Mouse (Mus musculus) hindbrain, postnatal 0 days (tissue): ENCODE results near the gene Timp4. TPM values are rescaled to one million over a fixed set of nuclear protein-coding genes. Genes with fewer than 3 reads are reported as not detected.

ENCODE experiments used
- ATAC-seq: fragments of 200-750 bp; cut with Nextera tagmentation; 2 replicates; pipeline ENCODE4 v1.8.0; 2017; ENCODE audit warnings: mild to moderate bottlenecking, moderate TSS enrichment, moderate library complexity
- DNase-seq: peaks from one replicate; pipeline ENCODE4 v3.0.0-alpha.2; 2015; ENCODE audit warnings: low spot score
- H3K27ac ChIP-seq: fragments of 300-500 bp; sonication (generic); 2 replicates; pipeline ENCODE4 v1.5.1; 2014; ENCODE audit warnings: mild to moderate bottlenecking
- H3K27me3 ChIP-seq: fragments of 300-500 bp; sonication (generic); 2 replicates; pipeline ENCODE4 v1.6.1; 2014; ENCODE audit warnings: low read length, mixed read lengths; ENCODE audit not compliant: insufficient read depth
- H3K36me3 ChIP-seq: fragments of 300-500 bp; sonication (generic); 2 replicates; pipeline ENCODE4 v1.6.1; 2014; ENCODE audit warnings: low read length, mixed read lengths; ENCODE audit not compliant: insufficient read depth
- H3K4me1 ChIP-seq: fragments of 300-500 bp; sonication (generic); 2 replicates; pipeline ENCODE4 v1.6.1; 2014; ENCODE audit warnings: antibody characterized with exemption, low read length, mixed read lengths; ENCODE audit not compliant: insufficient read depth
- H3K4me2 ChIP-seq: fragments of 300-500 bp; sonication (generic); 2 replicates; pipeline ENCODE4 v1.6.1; 2014; ENCODE audit warnings: low read depth, mild to moderate bottlenecking, low read length, moderate library complexity, mixed read lengths
- H3K4me3 ChIP-seq: fragments of 300-500 bp; sonication (generic); 2 replicates; pipeline ENCODE4 v1.5.1; 2014; ENCODE audit warnings: low read length
- H3K9ac ChIP-seq: fragments of 300-500 bp; sonication (generic); replicated peaks from 2 replicates; pipeline ENCODE4 v1.6.1; 2014; ENCODE audit warnings: mild to moderate bottlenecking, low read length, moderate library complexity, mixed read lengths
- H3K9me3 ChIP-seq: fragments of 300-500 bp; sonication (generic); 2 replicates; pipeline ENCODE4 v1.6.1; 2016; ENCODE audit warnings: low read length, mixed read lengths
- CTCF ChIP-seq: IDR thresholded peaks from 2 replicates; pipeline ENCODE4 v1.5.1; 2016; ENCODE audit warnings: antibody characterized with exemption, control low read depth, low read depth
- WGBS: fragments of 180-500 bp; shearing (Covaris S2); extraction: QIAGEN DNeasy Blood & Tissue Kit; methylation state at CpG from one replicate; pipeline ENCODE4 v1.1.7; 2014; 5-methylcytosine and 5-hydroxymethylcytosine counted together
- polyA plus RNA-seq: library from polyadenylated mRNA; unstranded; fragments of >200 nt; fragmentation: Nextera tagmentation; extraction: Ambion mirVana; gene quantifications from 2 replicates; pipeline ENCODE4 v1.2.1, GENCODE M21; 2015
- total RNA-seq: library from RNA; depleted of rRNA; stranded (reverse); fragments of >200 nt; gene quantifications from 2 replicates; pipeline ENCODE4 v1.2.3, GENCODE M21; 2014

Timp4 gene
- total and polyA plus RNA-seq, 2 experiments from 2014 or later = 36.0 to 48.4 TPM

DNA sequence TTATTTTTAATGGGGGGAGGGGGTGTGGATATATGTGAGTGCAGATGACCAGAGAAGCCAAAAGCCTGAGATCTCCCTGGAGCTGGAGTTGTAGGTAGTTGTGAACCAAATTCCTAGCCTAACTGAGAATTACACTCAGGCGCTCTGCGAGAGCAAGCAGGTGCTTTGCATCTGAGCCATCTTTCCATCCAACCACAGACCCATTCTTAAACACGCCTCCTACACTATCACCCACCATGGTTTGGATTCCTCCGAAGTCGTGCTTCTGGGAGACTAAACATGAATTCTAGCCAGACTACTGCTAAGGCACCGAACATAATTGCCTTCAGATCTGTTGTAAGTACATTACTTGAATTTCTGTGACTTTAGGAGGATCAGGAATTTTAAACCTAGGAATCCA is 34.4 kb upstream of the Timp4 start:
- DNase-seq = no peak
- WGBS = 86% methylated on average over 6 of the region's 6 CpGs
- no peak for TF ChIP-seq CTCF

DNA sequence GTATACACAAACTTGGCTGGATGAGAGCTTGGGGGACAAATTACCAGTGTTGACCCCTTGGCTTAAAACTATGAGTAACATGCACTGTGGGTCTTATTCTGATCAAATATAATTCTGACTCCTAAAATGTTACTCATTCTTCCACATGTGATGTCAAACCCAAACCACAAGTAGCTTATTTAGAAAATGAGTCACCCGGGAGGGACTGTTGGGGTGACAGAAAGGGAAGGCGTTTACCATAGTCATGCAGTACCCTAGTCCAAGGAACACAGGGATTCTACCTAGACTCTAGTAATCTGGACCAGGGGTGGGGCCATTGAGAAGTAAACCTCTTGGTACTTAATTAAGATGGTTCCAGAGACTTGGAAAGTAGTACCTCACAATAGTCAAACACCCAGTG is 32.1 kb upstream of the Timp4 start:
- H3K4me1 ChIP-seq = no peaks in the 10 kb centered on the region
- H3K27ac ChIP-seq = no peak overlapping the region
- H3K27me3 ChIP-seq = no peaks in the 10 kb centered on the region
- ATAC-seq (no peak), DNase-seq (no peak)
- no peak overlapping the region for H3K9ac ChIP-seq
- no peak overlapping the region for H3K4me3 ChIP-seq
- TF ChIP-seq CTCF = no peak
- no peaks in the 10 kb centered on the region for H3K9me3 ChIP-seq
- H3K4me2 ChIP-seq = no peak overlapping the region
- WGBS = 95% methylated on average over 2 of the region's 2 CpGs
- peaks cover 20% of the 10 kb centered on the region; the same call in 1 of the 2 replicates for H3K36me3 ChIP-seq

More for the DNA sequence above, 34.4 kb upstream of the Timp4 start:
- Histone ChIP-seq H3K27ac (no peak overlapping the region), H3K27me3 (no peaks in the 10 kb centered on the region), H3K4me1 (no peaks in the 10 kb centered on the region), H3K36me3 (peaks cover 7% of the 10 kb centered on the region; the same call in 1 of the 2 replicates), H3K4me3 (no peak overlapping the region), H3K9me3 (no peaks in the 10 kb centered on the region), H3K4me2 (no peak overlapping the region), H3K9ac (no peak overlapping the region)
- no peak for ATAC-seq

DNA sequence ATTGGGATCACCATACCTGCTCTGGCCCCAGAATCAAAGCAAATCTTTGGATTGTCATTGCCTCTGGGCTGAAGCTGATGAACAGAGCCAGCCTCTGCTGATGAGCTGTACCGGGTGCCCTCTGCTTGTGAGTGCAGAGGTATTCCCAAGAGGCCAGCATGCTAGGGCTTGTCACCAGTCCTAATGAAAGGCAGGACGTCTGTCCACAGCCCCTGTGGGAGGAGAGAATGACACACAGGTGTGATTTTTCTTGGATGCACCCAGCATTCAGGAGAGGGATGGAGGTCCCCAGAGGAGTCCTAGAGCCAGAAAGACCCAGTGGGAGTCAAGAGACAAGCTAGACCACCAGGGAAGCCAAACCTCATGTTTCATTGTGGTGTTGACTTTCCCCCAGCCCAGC is 27.6 kb upstream of the Timp4 start:
- TF ChIP-seq CTCF = no peak
- 71% methylated on average over 2 of the region's 2 CpGs for WGBS
- H3K4me1 ChIP-seq = no peaks in the 10 kb centered on the region
- H3K4me3 ChIP-seq = no peak overlapping the region
- H3K27ac ChIP-seq = no peak overlapping the region
- no peak overlapping the region for H3K4me2 ChIP-seq
- no peak for DNase-seq
- no peaks in the 10 kb centered on the region for H3K27me3 ChIP-seq
- no peak for ATAC-seq
- no peak overlapping the region for H3K9ac ChIP-seq
- no peaks in the 10 kb centered on the region for H3K9me3 ChIP-seq
- H3K36me3 ChIP-seq = peaks cover 20% of the 10 kb centered on the region; the same call in 1 of the 2 replicates

DNA sequence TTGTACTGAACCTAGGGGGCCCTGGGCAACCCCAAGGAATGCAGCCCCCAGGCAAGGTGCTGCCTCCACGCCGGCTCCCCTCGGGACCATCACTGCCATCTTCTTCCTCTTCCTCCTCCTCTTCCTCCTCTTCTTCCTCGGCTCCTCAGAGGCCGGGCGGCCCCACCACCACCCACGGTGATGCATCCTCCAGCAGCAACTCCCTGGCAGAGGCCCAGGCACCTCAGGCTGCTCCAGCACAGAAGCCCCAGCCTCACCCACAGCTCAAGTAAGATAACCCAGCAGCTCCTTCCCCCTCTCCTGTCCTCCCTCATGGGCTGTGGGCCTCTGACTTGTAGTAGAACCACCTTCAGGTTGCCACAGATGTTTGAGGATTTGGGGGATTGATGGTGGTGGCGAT is 26.1 kb upstream of the Timp4 start:
- Histone ChIP-seq H3K36me3 (peaks cover 34% of the 10 kb centered on the region; the same call in 1 of the 2 replicates), H3K9ac (no peak overlapping the region), H3K27ac (no peak overlapping the region), H3K4me2 (no peak overlapping the region), H3K9me3 (no peaks in the 10 kb centered on the region), H3K4me3 (no peak overlapping the region), H3K27me3 (no peaks in the 10 kb centered on the region), H3K4me1 (no peaks in the 10 kb centered on the region)
- no peak for ATAC-seq
- WGBS = 74% methylated on average over 8 of the region's 8 CpGs
- no peak for TF ChIP-seq CTCF
- no peak for DNase-seq

DNA sequence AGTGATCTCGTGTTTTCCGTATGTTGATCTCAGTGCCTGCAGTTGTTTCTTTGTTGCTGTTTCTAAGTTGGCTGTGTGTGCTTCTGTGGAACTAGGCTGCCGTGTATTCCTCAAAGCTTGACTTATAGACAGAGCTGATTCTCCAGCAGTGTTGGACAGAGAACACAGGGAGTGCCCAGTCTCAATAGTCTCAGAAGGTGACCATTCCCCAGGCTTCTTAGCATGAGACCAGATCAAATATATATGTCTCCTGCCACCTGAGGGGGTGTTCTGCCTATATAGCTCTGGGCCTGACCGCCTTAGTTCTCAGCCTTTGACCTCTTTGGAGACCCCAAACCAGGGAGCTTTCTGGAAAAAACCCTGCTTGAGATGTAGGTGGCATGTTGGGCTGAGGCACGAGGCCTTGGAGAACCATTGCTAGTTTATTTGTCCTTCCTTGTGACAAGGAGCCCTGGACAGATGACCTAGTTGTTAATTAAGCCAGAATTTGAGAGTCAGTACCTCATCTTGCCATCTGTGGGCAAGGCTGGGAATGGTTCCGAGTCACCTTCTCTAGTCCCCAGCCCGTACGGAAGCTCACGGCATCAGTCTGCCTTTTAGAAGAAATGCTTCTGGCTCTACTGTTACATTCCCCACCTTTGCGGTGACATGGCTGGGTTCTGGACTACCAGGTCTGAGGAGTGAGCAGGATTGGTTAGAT is 23.3 kb upstream of the Timp4 start:
- Histone ChIP-seq H3K27me3 (no peaks in the 10 kb centered on the region), H3K4me2 (no peak overlapping the region), H3K27ac (no peak overlapping the region), H3K9ac (no peak overlapping the region), H3K4me3 (no peak overlapping the region), H3K4me1 (no peaks in the 10 kb centered on the region), H3K9me3 (no peaks in the 10 kb centered on the region), H3K36me3 (peaks cover 28% of the 10 kb centered on the region)
- WGBS = 91% methylated on average over 10 of the region's 10 CpGs
- no peak for TF ChIP-seq CTCF
- no peak for ATAC-seq
- DNase-seq = no peak

DNA sequence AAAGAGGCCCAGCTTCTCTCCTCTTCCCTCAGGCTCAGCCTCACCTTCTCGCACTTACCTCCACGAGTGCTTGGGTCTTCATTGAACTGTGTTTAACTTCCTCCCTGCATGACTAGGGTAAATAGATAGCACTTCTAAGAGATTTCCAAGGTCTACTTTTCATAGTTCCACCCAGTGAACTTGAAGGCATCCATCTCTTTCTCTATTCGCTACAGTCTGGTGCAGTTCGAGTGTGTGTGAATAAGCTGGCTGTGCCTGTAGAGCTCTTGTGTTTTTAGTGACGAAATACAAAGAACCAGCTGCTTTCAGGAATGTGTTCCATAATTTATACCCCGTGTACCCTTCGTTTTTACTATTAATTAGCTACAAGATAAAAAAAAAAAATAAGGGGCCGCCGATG is 22.7 kb upstream of the Timp4 start:
- H3K4me1 ChIP-seq = no peaks in the 10 kb centered on the region
- WGBS = 72% methylated on average over 9 of the region's 9 CpGs
- peaks cover 28% of the 10 kb centered on the region for H3K36me3 ChIP-seq
- no peak for TF ChIP-seq CTCF
- no peak overlapping the region for H3K4me3 ChIP-seq
- no peak overlapping the region for H3K9ac ChIP-seq
- no peak overlapping the region for H3K4me2 ChIP-seq
- no peaks in the 10 kb centered on the region for H3K27me3 ChIP-seq
- ATAC-seq = no peak
- no peak overlapping the region for H3K27ac ChIP-seq
- H3K9me3 ChIP-seq = no peaks in the 10 kb centered on the region
- no peak for DNase-seq

DNA sequence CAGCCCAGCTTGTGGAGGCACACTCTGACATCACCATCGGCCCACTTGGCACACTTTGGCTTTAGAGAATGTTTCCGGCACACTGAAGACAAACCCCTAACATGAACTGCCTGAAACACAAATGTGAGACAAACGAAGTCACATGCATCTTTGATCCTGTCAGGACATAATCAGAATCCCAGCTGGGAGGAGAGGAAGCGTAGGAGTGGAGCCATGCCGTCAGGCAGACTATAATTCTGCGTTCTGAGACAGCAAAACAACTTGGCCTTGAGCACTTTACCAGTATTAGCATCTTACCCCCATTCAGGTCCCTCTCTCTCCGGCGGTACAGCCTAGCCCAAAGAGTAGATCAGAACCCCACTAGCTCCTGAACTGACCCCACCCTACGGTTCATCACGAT is 21.3 kb upstream of the Timp4 start:
- DNase-seq (no peak), ATAC-seq (no peak)
- peaks cover 27% of the 10 kb centered on the region for H3K36me3 ChIP-seq
- no peak overlapping the region for H3K4me2 ChIP-seq
- H3K9me3 ChIP-seq = no peaks in the 10 kb centered on the region
- no peaks in the 10 kb centered on the region for H3K4me1 ChIP-seq
- H3K4me3 ChIP-seq = no peak overlapping the region
- no peak overlapping the region for H3K9ac ChIP-seq
- 83% methylated on average over 10 of the region's 10 CpGs for WGBS
- no peak overlapping the region for H3K27ac ChIP-seq
- TF ChIP-seq CTCF = no peak
- no peaks in the 10 kb centered on the region for H3K27me3 ChIP-seq
